Mouse (Mus musculus) liver, postnatal 0 days (tissue): ENCODE measurements around the gene Xylt1.

Source experiments
- CTCF ChIP-seq: sonication (generic); IDR thresholded peaks from 2 replicates; pipeline ENCODE4 v1.5.1; 2016; ENCODE audit warnings: antibody characterized with exemption, low read depth
- EP300 ChIP-seq: IDR thresholded peaks from 2 replicates; pipeline ENCODE4 v1.6.1; 2016; ENCODE audit warnings: antibody characterized with exemption, low read depth, mild to moderate bottlenecking

DNA sequence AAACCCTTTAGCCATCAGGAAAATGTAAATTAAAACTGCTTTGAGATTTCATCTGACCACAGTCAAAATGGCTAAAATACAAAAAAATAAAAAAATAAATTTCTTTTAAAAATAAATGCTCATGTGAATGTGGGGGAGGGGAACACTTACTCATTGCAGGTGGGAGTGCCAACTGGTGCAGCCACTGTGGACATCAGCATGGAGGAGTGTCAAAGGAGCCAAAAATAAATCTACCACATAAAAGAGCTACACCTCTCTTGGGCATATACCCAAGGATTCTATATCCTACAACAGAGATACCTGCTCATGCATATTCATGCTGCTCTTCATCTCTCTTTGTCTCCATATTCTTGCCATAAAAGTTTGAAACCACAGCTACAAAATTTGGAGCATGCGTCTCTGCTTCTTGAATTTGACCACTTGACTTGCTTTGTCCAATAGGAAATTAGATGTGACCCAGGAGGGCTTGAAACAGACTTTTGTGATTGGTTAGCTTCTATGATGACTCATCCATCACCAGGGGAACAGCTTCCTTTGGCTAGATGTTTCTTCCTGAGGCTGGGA is 317.9 kb downstream of the Xylt1 start:
- TF ChIP-seq CTCF: no peak
- TF ChIP-seq EP300: no peak
